Mouse (Mus musculus) kidney, embryonic 16.5 days (tissue): Measurements from ENCODE around the gene Lexm. TPM values are rescaled to one million over a fixed set of nuclear protein-coding genes. Genes with fewer than 3 reads are reported as not detected.

Source experiments
- ATAC-seq: fragments of 200-750 bp; cut with Nextera tagmentation; 2 replicates; pipeline ENCODE4 v1.8.0; 2017; ENCODE audit warnings: moderate TSS enrichment; ENCODE audit not compliant: low FRiP score, low TSS enrichment
- H3K27ac ChIP-seq: fragments of 300-500 bp; sonication (generic); 2 replicates; pipeline ENCODE4 v1.5.1; 2014; ENCODE audit warnings: low read length
- H3K27me3 ChIP-seq: fragments of 300-500 bp; sonication (generic); 2 replicates; pipeline ENCODE4 v1.6.1; 2014; ENCODE audit warnings: low read length, control low read depth, mixed read lengths; ENCODE audit not compliant: insufficient read depth
- H3K36me3 ChIP-seq: fragments of 300-500 bp; sonication (generic); 2 replicates; pipeline ENCODE4 v1.6.1; 2014; ENCODE audit warnings: low read length, control low read depth, mixed read lengths; ENCODE audit not compliant: insufficient read depth
- H3K4me1 ChIP-seq: fragments of 300-500 bp; sonication (generic); 2 replicates; pipeline ENCODE4 v1.6.1; 2014; ENCODE audit warnings: low read length, control low read depth, mixed read lengths; ENCODE audit not compliant: insufficient read depth
- H3K4me2 ChIP-seq: fragments of 300-500 bp; sonication (generic); replicated peaks from 2 replicates; pipeline ENCODE4 v1.6.1; 2014; ENCODE audit warnings: low read depth, low read length
- H3K4me3 ChIP-seq: fragments of 300-500 bp; sonication (generic); 2 replicates; pipeline ENCODE4 v1.5.1; 2014; ENCODE audit warnings: mild to moderate bottlenecking, low read length
- H3K9ac ChIP-seq: fragments of 300-500 bp; sonication (generic); replicated peaks from 2 replicates; pipeline ENCODE4 v1.6.1; 2014; ENCODE audit warnings: low read length
- H3K9me3 ChIP-seq: fragments of 300-500 bp; sonication (generic); 2 replicates; pipeline ENCODE4 v1.6.1; 2016; ENCODE audit warnings: low read length, control low read depth
- WGBS: fragments of 180-500 bp; shearing (Covaris S2); extraction: QIAGEN DNeasy Blood & Tissue Kit; methylation state at CpG from one replicate; pipeline ENCODE4 v1.1.7; 2014; 5-methylcytosine and 5-hydroxymethylcytosine counted together
- polyA plus RNA-seq: library from polyadenylated mRNA; unstranded; fragments of >200 nt; fragmentation: Nextera tagmentation; extraction: Ambion mirVana; gene quantifications from 2 replicates; pipeline ENCODE4 v1.2.1, GENCODE M21; 2015

Lexm gene
- polyA plus RNA-seq: not detected in 2 replicates

DNA sequence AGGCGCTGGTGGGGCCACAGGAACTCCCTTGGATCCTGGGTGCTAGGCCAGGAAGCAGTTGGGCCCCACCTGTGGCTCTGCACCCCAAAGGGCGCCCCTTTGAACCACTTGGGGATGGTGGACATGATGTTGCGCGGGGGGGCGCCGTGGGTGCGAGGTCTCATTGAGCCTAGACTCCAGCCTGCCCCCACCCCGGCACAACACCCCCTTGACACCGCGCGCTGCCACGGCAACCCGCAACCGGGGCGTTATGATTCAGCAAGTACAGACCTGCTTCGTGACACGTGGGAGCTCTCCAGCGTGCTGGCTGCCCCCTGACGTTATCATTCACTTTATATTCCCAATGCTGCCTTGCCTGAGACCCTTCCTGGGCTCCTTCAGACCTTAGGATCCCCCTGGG lies at the start of gene Lexm:
Lexm (minus strand) TSS at position 186 of the 400 bp plus-strand sequence.
- no peak for ATAC-seq
- Histone ChIP-seq H3K4me2 (peak within 1 kb of the TSS; percentile 45), H3K9ac (no peak within 1 kb of the TSS), H3K36me3 (no peaks in the 10 kb centered on the region), H3K27ac (no peak within 1 kb of the TSS), H3K4me1 (peaks cover 10% of the 10 kb centered on the region), H3K27me3 (peaks cover 8% of the 10 kb centered on the region), H3K4me3 (peak within 1 kb of the TSS; percentile 16; the same call in 1 of the 2 replicates), H3K9me3 (no peaks in the 10 kb centered on the region)
- WGBS: under 1% methylated on average over 19 of the region's 19 CpGs

DNA sequence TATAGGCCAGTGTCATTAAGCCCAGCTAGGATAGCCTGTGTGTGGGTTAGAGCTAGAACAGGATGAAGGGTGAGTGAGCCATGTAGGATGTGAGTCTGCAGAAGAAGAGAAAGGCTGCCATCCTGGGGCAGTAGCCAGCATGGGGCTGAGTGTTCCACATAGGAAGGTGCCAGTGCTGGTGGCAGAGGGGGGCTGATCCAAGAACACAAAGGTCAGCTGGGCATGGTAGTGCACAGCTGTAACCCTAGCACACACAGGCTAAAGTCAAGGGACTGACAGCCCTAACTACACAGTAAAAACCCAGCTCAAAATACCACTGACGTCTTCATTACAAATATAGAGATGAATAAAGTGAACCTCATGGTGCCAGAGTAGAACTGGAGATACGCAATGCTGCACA lies 49.5 kb upstream of the Lexm start:
- no peaks in the 10 kb centered on the region for H3K4me1 ChIP-seq
- no peak for ATAC-seq
- H3K4me3 ChIP-seq: no peak overlapping the region
- no peaks in the 10 kb centered on the region for H3K27me3 ChIP-seq
- H3K27ac ChIP-seq: no peak overlapping the region
- H3K9ac ChIP-seq: no peak overlapping the region
- peaks cover 87% of the 10 kb centered on the region for H3K36me3 ChIP-seq
- H3K9me3 ChIP-seq: no peaks in the 10 kb centered on the region
- H3K4me2 ChIP-seq: no peak overlapping the region
- 83% methylated on average over 2 of the region's 2 CpGs for WGBS

DNA sequence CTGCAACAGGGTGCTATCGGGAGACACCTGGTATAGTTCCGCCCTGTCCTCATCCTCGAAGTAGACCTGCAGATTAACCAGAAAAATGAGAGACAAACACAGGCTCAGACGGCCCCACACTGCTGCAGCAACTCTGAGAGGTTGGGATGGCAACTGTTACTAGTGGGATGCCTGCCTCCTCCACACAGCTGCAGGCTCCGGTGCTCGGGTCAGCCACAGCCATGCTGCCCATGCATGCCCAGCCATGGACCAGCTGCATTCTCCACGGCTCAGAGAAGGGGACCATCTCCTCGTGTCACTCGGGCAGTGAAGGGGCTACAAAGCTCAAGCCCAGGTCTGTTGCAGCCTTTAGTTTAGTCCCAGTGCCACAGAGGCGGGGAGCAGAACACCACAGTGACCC lies 48.6 kb upstream of the Lexm start:
- Histone ChIP-seq H3K4me3 (no peak overlapping the region), H3K4me1 (no peaks in the 10 kb centered on the region), H3K27me3 (no peaks in the 10 kb centered on the region), H3K27ac (peak overlapping the region; percentile 43; the same call in 1 of the 2 replicates), H3K9me3 (no peaks in the 10 kb centered on the region), H3K36me3 (peaks cover 83% of the 10 kb centered on the region), H3K4me2 (no peak overlapping the region), H3K9ac (no peak overlapping the region)
- WGBS: 73% methylated on average over 10 of the region's 10 CpGs
- no peak for ATAC-seq

DNA sequence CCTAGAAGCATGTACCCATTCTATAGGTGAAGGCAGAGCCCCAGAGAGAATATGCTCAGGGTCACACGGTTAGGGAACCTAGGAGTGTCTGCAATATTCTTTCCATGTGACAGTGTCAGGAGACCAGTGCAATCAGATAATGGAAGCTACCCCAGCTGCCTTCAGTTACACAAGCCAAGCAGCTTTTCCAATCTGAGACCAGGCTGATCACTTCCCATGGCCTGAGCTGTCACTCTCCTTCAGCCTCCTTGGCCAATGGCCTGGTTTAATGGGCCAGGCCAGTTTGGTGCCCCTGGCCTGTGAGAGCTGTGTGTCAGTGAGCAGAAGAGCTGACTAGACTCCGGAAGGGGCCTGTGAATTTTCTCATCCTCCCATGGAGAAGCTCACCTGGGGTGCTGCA lies 48.2 kb upstream of the Lexm start:
- no peak overlapping the region for H3K9ac ChIP-seq
- no peaks in the 10 kb centered on the region for H3K4me1 ChIP-seq
- no peaks in the 10 kb centered on the region for H3K9me3 ChIP-seq
- 98% methylated on average over 2 of the region's 2 CpGs for WGBS
- H3K27ac ChIP-seq: peak overlapping the region; percentile 55; the same call in 1 of the 2 replicates
- H3K4me2 ChIP-seq: no peak overlapping the region
- ATAC-seq: no peak
- H3K36me3 ChIP-seq: peaks cover 81% of the 10 kb centered on the region
- H3K4me3 ChIP-seq: no peak overlapping the region
- no peaks in the 10 kb centered on the region for H3K27me3 ChIP-seq

DNA sequence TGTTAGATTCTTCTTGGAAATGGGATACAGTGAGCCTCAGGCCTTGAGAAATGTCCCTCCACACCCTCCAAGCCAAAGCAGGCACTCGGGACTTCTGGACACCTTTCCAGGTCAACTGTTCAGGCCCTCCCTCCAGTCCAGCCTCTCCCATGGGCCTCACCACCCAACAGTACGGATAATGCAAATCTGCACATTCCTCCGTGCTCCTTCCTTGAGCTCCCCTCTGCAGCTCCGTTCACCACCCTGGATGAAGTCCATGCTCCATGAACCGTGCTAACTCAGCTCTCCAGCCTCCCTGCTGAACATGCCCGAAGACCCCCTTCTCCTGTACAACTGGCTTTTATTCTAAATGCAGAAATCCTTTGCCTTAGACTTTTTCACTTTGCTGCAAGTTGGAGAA lies 47.7 kb upstream of the Lexm start:
- peak; percentile 49; the same call in 1 of the 2 replicates for ATAC-seq
- H3K27ac ChIP-seq: peak overlapping the region; percentile 55; the same call in 1 of the 2 replicates

DNA sequence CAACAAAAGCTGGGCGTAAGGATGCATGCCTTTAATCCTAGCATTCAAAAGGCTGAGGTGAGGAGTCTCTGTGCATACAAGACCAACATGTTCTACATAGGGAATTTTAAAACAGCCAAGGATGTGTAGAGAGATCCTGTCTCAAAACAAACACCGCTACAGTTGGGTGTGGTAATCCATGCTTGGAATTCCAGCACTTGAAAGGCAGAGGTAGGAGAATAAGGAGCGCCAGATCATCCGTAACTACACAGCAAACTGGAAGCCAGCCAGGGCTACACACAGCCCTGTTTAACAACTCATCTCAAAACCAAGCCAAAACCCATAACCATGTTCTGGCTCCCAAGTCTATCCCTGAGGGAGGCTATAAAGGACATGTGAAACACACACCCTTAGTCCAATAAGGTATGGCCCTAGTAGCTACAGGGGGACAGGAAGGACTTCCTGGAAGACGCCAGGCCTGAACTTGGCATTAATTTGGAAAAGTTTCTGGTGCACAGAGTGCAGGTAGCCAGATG lies 47.0 kb upstream of the Lexm start:
- Histone ChIP-seq H3K27ac (peak overlapping the region; percentile 55; the same call in 1 of the 2 replicates), H3K36me3 (peaks cover 79% of the 10 kb centered on the region), H3K4me2 (no peak overlapping the region), H3K9me3 (no peaks in the 10 kb centered on the region), H3K4me3 (no peak overlapping the region), H3K9ac (no peak overlapping the region), H3K27me3 (no peaks in the 10 kb centered on the region), H3K4me1 (no peaks in the 10 kb centered on the region)
- ATAC-seq: no peak
- WGBS: 86% methylated on average over 5 of the region's 5 CpGs

More for the DNA sequence above, 47.7 kb upstream of the Lexm start:
- no peaks in the 10 kb centered on the region for H3K27me3 ChIP-seq
- no peaks in the 10 kb centered on the region for H3K4me1 ChIP-seq
- WGBS: 74% methylated on average over 6 of the region's 6 CpGs
- peaks cover 81% of the 10 kb centered on the region for H3K36me3 ChIP-seq
- no peak overlapping the region for H3K4me2 ChIP-seq
- no peak overlapping the region for H3K4me3 ChIP-seq
- no peak overlapping the region for H3K9ac ChIP-seq
- H3K9me3 ChIP-seq: no peaks in the 10 kb centered on the region

DNA sequence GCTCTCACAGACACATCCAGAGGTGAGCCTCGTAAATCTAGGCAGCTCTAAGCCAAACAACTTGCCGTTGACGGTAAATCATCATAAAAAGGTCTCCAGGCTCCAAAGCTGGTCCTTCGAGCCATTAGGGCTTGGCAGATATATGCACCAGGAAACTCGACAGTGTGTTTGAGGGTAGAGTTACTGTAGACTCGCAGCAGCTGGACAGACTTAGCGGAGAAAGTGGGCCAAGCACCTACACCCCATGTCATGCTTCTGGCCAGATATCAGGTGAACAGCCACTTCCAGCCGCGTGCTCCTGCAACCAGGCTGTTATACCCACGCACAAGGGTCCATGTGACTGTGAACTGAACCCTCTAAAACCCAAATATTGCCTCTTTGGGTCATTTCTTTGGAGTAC lies 38.6 kb upstream of the Lexm start:
- peaks cover 24% of the 10 kb centered on the region for H3K4me1 ChIP-seq
- H3K4me2 ChIP-seq: no peak overlapping the region
- ATAC-seq: no peak
- H3K27ac ChIP-seq: 0 out of 2 replicates have a peak overlapping the region, but pooled peaks have one; percentile 6
- 25% methylated on average over 10 of the region's 10 CpGs for WGBS
- no peak overlapping the region for H3K4me3 ChIP-seq
- peaks cover 47% of the 10 kb centered on the region for H3K36me3 ChIP-seq
- no peak overlapping the region for H3K9ac ChIP-seq
- H3K9me3 ChIP-seq: no peaks in the 10 kb centered on the region
- no peaks in the 10 kb centered on the region for H3K27me3 ChIP-seq

DNA sequence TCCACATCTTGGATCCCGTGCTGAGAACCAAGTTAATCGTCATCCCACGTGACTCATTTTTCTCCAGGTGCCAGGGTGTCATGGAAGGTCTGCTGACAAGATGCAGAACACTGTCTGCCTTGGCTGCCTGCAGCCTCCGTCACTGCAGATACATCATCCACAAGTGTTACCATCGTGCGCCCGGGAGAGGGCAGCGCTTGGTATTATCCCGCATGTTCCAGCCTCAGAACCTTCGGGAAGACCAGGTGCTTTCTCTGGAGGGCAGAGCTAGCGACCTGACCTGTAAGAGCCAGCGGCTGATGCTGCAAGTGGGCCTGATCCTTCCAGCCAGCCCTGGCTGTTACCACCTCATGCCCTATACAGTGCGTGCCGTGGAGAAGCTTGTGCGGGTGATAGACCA lies 36.0 kb upstream of the Lexm start:
- no peak for ATAC-seq
- Histone ChIP-seq H3K4me1 (peaks cover 24% of the 10 kb centered on the region), H3K36me3 (peaks cover 35% of the 10 kb centered on the region), H3K4me3 (no peak overlapping the region), H3K9ac (no peak overlapping the region), H3K27me3 (no peaks in the 10 kb centered on the region), H3K4me2 (no peak overlapping the region), H3K27ac (no peak overlapping the region), H3K9me3 (no peaks in the 10 kb centered on the region)
- WGBS: 90% methylated on average over 15 of the region's 15 CpGs

DNA sequence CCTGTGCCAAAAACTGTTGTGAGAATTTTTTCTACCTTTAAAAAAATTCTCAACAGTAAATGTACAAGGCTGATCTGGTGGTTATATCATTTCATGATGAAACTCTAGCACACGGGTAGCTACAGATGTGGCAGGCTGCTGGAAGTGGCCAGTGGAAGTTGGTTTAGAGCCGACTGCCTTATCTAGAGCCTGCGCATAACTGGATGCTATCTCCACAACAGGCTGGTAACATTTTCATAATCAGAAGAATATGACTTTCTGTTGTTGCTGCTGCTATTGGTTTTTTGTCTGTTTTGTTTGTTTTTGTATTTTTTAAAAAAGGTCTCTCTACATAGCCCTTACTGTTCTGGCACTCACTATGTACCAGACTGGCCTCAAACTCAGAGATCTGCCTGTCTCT lies 35.5 kb upstream of the Lexm start:
- Histone ChIP-seq H3K4me3 (no peak overlapping the region), H3K36me3 (peaks cover 30% of the 10 kb centered on the region), H3K4me1 (peaks cover 24% of the 10 kb centered on the region), H3K27ac (no peak overlapping the region), H3K9me3 (no peaks in the 10 kb centered on the region), H3K27me3 (no peaks in the 10 kb centered on the region), H3K9ac (no peak overlapping the region), H3K4me2 (no peak overlapping the region)
- WGBS: 89% methylated on average over 3 of the region's 3 CpGs
- no peak for ATAC-seq

DNA sequence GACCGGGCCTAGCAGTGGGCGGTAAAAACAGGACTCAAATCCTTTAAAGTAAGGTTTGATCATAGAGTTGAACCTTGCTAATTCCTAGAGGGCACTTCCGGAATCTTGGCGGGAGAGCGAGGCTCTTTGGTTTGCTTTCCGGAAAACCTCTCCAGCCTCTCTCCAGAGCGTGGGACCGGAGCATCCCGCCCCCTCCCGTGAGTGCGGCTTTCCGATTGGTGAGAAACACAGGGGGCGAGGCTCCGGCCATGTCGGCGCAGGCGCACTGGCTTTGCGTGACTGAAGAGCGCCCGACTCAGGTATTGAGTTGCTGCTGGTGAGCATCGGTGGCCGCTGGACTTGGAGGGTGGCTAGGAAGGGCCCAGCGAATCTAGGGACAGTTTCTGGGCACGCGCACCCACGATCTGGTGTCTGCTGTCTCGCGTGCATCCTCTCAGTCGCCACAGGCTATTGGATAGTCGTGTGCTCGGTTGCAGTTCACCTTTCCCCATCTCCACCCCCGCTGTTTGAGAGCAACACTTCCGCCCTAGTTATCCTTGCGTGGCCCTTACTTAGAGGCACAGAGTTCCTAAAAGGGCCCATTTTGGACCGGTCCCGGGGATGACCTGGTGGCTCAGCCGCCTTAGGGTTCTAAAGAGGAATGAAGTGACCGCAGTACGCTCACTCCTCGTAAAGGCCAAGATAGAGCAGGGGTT lies 33.9 kb upstream of the Lexm start, which contains the start of gene Pars2:
Pars2 (plus strand) TSS at position 237 of the 695 bp plus-strand sequence.
- H3K4me1 ChIP-seq: peaks cover 35% of the 10 kb centered on the region
- peak; percentile 92 for ATAC-seq
- H3K4me2 ChIP-seq: peak within 1 kb of the TSS; percentile 71
- no peaks in the 10 kb centered on the region for H3K27me3 ChIP-seq
- H3K9ac ChIP-seq: peak within 1 kb of the TSS; percentile 82
- H3K9me3 ChIP-seq: no peaks in the 10 kb centered on the region
- peak within 1 kb of the TSS; percentile 73 for H3K27ac ChIP-seq
- WGBS: 1% methylated on average over 40 of the region's 40 CpGs
- H3K4me3 ChIP-seq: peak within 1 kb of the TSS; percentile 64
- H3K36me3 ChIP-seq: peaks cover 22% of the 10 kb centered on the region
